Mouse (Mus musculus): ENCODE data around the gene Katnbl1. TPM values are rescaled to one million over a fixed set of nuclear protein-coding genes. Genes with fewer than 3 reads are reported as not detected.
A peak's percentile ranks its signal among the peaks of the same experiment; 100 is the strongest.

The Katnbl1 gene
- polyA plus RNA-seq, 1 experiment from 2014 or later: 10.7 TPM

DNA sequence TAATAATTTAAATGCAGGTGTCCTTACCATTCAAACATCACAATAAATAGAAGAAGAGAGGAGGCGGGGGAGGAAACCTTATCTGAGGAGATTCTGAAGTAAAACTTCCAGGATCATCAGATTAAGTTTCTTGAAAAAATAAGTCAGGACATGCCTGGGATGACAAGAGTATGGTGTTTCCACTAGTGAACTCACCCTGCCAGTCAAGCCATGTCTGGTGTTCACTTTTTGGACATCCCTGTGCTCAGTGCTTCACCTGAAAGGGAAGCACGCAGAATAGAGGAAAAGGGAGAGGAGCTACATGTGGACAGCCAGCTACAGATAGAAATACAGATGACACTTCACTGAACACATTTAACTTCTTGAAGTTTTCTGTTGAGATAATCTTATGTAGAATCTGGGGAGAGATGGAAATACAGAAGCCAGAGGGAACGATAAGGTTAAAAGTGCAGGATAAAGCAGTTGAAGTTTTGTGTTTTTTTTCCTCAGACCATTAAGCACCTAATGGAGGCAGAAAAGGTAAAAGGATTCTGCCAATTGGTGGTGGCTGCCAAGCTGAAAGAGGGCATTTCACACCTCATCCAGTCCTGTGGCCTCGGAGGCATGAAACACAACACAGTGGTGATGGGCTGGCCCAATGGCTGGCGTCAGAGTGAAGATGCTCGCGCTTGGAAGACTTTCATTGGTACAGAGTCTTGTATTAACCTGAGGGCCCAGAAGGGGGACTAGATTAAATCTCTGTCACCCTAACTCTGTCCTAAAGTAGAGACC, 25.1 kb upstream of the Katnbl1 start:
- no peaks in the 10 kb centered on the region for H3K4me1 ChIP-seq (ENCODE audit: insufficient read depth)
- TF ChIP-seq EP300 (IDR thresholded peaks at IDR 0.05; ENCODE audit: low read depth): no peak
- TF ChIP-seq CTCF (IDR thresholded peaks at IDR 0.05; ENCODE audit: low read depth): no peak
- no peak for ATAC-seq
- no peak overlapping the region for H3K9ac ChIP-seq (replicated peaks)
- no peak overlapping the region for H3K4me3 ChIP-seq (ENCODE audit: low read depth, low read length)
- 90% methylated on average over 7 of the region's 7 CpGs for WGBS (ENCODE audit: insufficient replicate concordance)
- DNase-seq: no peak
- H3K9me3 ChIP-seq (ENCODE audit: low read length): no peaks in the 10 kb centered on the region
- H3K27ac ChIP-seq (ENCODE audit: low read depth): no peak overlapping the region
- H3K4me2 ChIP-seq (ENCODE audit: low read depth, low read length): no peak overlapping the region
- H3K36me3 ChIP-seq (replicated peaks; ENCODE audit: insufficient read depth, low read length): peaks cover 80% of the 10 kb centered on the region
- no peaks in the 10 kb centered on the region for H3K27me3 ChIP-seq (ENCODE audit: insufficient read depth, low read length)

DNA sequence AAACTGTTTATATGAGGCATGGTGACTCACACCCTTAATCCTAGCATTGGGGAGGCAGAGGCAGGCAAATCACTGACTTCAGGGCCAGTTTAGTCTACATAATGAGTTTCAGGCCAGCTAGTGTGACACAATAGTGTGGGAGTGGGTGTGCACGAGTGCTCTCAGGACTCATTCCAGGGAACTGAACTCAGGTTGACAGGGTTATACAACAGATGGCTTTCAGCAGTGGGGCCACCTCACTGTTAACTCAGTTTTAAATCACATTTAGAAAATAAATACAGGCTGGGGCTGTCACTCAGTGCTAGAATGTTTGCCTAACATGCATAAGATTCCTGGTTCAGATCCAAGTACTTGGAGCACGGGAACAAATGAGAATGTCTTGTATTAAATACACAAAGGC, 19.4 kb upstream of the Katnbl1 start:
- Histone ChIP-seq H3K4me1 (ENCODE audit: insufficient read depth) (no peaks in the 10 kb centered on the region), H3K4me3 (ENCODE audit: low read depth, low read length) (no peak overlapping the region), H3K27ac (ENCODE audit: low read depth) (no peak overlapping the region), H3K4me2 (ENCODE audit: low read depth, low read length) (no peak overlapping the region), H3K9me3 (ENCODE audit: low read length) (no peaks in the 10 kb centered on the region), H3K36me3 (replicated peaks; ENCODE audit: insufficient read depth, low read length) (peaks cover 84% of the 10 kb centered on the region), H3K9ac (replicated peaks) (no peak overlapping the region), H3K27me3 (ENCODE audit: insufficient read depth, low read length) (no peaks in the 10 kb centered on the region)
- 72% methylated on average over 2 of the region's 2 CpGs for WGBS (ENCODE audit: insufficient replicate concordance)
- ATAC-seq (no peak), DNase-seq (no peak)
- TF ChIP-seq EP300 (IDR thresholded peaks at IDR 0.05; ENCODE audit: low read depth): no peak
- TF ChIP-seq CTCF (IDR thresholded peaks at IDR 0.05; ENCODE audit: low read depth): no peak

DNA sequence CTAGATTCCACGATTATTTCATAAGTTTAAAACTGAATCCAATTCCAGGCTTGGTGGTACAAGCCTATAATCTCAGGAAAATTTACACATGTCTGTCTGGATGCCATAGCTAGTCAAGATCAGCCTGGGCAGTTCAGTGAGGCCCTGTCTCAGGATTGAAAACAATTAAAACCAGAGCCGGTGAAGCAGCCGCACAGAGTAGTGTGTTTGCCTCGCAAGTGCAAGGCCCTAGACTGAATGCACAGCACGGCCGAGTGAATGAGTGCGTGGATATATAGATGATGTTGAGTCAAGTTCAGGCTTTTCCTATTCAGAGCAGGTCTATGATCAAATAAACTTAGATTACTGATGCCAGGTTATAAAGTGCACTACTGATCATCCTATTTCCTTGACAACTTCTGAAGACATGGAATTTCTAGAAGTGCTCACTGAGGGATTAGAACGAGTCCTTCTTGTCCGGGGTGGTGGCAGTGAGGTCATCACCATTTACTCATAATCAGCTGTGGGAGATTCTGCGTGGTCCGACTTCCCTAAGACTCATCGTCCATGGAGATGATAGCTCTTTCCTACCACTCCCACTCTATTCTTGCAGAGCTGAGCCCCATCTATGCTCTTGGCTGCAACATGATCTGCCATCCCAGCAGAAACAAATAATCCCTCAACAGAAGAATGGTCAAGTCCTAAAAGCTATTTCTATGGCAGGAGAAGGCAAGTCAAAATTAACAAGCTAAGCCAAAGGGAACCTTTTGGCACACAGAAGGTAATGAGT, 18.8 kb upstream of the Katnbl1 start:
- WGBS (ENCODE audit: insufficient replicate concordance): 90% methylated on average over 12 of the region's 12 CpGs
- no peak overlapping the region for H3K27ac ChIP-seq (ENCODE audit: low read depth)
- ATAC-seq (no peak), DNase-seq (no peak)
- no peak overlapping the region for H3K9ac ChIP-seq (replicated peaks)
- no peaks in the 10 kb centered on the region for H3K27me3 ChIP-seq (ENCODE audit: insufficient read depth, low read length)
- H3K4me1 ChIP-seq (ENCODE audit: insufficient read depth): no peaks in the 10 kb centered on the region
- H3K9me3 ChIP-seq (ENCODE audit: low read length): no peaks in the 10 kb centered on the region
- no peak overlapping the region for H3K4me3 ChIP-seq (ENCODE audit: low read depth, low read length)
- peaks cover 82% of the 10 kb centered on the region for H3K36me3 ChIP-seq (replicated peaks; ENCODE audit: insufficient read depth, low read length)
- TF ChIP-seq EP300 (IDR thresholded peaks at IDR 0.05; ENCODE audit: low read depth) (no peak), CTCF (IDR thresholded peaks at IDR 0.05; ENCODE audit: low read depth) (no peak)
- H3K4me2 ChIP-seq (ENCODE audit: low read depth, low read length): no peak overlapping the region

DNA sequence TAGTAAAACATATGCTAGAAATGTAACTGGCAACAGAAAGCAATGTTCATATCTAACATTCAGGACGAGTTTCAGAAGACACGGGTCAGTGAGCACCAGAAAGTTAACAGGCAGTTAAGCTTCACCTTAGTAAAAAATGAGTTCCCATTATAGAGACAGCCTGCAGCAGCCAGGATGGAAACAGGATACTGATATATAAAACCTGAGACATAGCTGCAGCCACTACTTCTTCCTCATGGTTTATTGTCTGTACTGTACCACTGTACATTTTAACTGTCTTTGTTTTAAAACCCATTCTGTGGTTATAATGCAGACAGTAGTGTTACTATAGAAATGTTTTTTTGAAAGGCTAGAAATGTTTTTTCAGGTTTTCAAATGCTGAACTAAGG, 18.2 kb upstream of the Katnbl1 start:
- no peaks in the 10 kb centered on the region for H3K4me1 ChIP-seq (ENCODE audit: insufficient read depth)
- H3K36me3 ChIP-seq (replicated peaks; ENCODE audit: insufficient read depth, low read length): peaks cover 77% of the 10 kb centered on the region
- WGBS (ENCODE audit: insufficient replicate concordance): 81% methylated on average over 2 of the region's 2 CpGs

DNA sequence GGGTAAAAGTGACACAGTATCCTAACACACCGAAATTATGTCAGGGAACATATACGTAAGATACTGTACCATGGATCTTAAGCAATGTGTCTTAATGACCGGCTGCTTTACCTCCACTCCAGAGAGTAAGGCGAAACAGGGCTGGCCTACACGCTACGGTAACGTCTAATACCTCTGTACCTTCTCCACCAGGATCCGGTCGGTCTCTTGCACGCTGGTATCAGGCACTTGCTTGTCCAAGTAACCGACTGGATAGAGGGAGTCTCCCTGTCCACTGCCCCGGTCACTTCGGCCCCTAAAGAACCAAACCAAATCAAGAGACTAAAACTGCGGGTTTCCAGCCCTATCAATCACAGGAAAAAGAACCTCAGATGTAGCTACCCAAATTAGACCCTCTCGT, 11.8 kb upstream of the Katnbl1 start:
- DNase-seq: peak; percentile 26
- Histone ChIP-seq H3K27ac (ENCODE audit: low read depth) (peak overlapping the region; percentile 87), H3K4me3 (ENCODE audit: low read depth, low read length) (peak overlapping the region; percentile 99), H3K9ac (replicated peaks) (peak overlapping the region; percentile 93), H3K9me3 (ENCODE audit: low read length) (no peaks in the 10 kb centered on the region), H3K36me3 (replicated peaks; ENCODE audit: insufficient read depth, low read length) (peaks cover 24% of the 10 kb centered on the region), H3K4me2 (ENCODE audit: low read depth, low read length) (peak overlapping the region; percentile 90), H3K27me3 (ENCODE audit: insufficient read depth, low read length) (no peaks in the 10 kb centered on the region), H3K4me1 (ENCODE audit: insufficient read depth) (peaks cover 14% of the 10 kb centered on the region)
- WGBS (ENCODE audit: insufficient replicate concordance): 12% methylated on average over 15 of the region's 15 CpGs
- ATAC-seq: peak; percentile 38
- no peak for TF ChIP-seq EP300 (IDR thresholded peaks at IDR 0.05; ENCODE audit: low read depth)
- no peak for TF ChIP-seq CTCF (IDR thresholded peaks at IDR 0.05; ENCODE audit: low read depth)

More for the DNA sequence above, 18.2 kb upstream of the Katnbl1 start:
- Histone ChIP-seq H3K9me3 (ENCODE audit: low read length) (no peaks in the 10 kb centered on the region), H3K27ac (ENCODE audit: low read depth) (no peak overlapping the region), H3K4me3 (ENCODE audit: low read depth, low read length) (no peak overlapping the region), H3K4me2 (ENCODE audit: low read depth, low read length) (no peak overlapping the region), H3K27me3 (ENCODE audit: insufficient read depth, low read length) (no peaks in the 10 kb centered on the region), H3K9ac (replicated peaks) (no peak overlapping the region)
- TF ChIP-seq CTCF (IDR thresholded peaks at IDR 0.05; ENCODE audit: low read depth) (no peak), EP300 (IDR thresholded peaks at IDR 0.05; ENCODE audit: low read depth) (no peak)
- no peak for ATAC-seq
- no peak for DNase-seq

Measured in liver, postnatal 0 days (tissue).